Mouse (Mus musculus): ENCODE data around the gene Prpf4. TPM values are rescaled to one million over a fixed set of nuclear protein-coding genes. Genes with fewer than 3 reads are reported as not detected.

Gene Prpf4
- polyA plus RNA-seq, 1 experiment: 21.1 TPM

- Histone ChIP-seq H3K36me3 (ENCODE audit: control insufficient read depth, insufficient read depth, low read length) (peaks cover 30% of the 10 kb centered on the region), H3K27ac (ENCODE audit: control insufficient read depth, insufficient read depth, low read length) (no peak overlapping the region), H3K4me3 (ENCODE audit: control insufficient read depth, insufficient read depth, low read length) (no peak overlapping the region), H3K4me1 (replicated peaks; ENCODE audit: control insufficient read depth, insufficient read depth, low read length) (peaks cover 9% of the 10 kb centered on the region; the same call in 1 of the 2 replicates), H3K27me3 (ENCODE audit: control insufficient read depth, insufficient read depth, low read length) (no peaks in the 10 kb centered on the region)
- WGBS: 95% methylated on average over 2 of the region's 2 CpGs
- TF ChIP-seq CTCF (IDR thresholded peaks at IDR 0.05; ENCODE audit: borderline replicate concordance, control insufficient read depth, extremely low read depth, insufficient read depth, low read length, poor library complexity): no peak
- TF ChIP-seq POLR2A (IDR thresholded peaks at IDR 0.05; ENCODE audit: control insufficient read depth, extremely low read depth, insufficient read depth, low read length, poor library complexity): no peak
- no peak for DNase-seq
These were observed 1.7 kb downstream of the Prpf4 start for GRCm38 (mm10) chr4:62410325-62410724.

GRCm38 (mm10) chr4:62411606-62412005, 3.0 kb downstream of the Prpf4 start:
- no peak overlapping the region for H3K27ac ChIP-seq (ENCODE audit: control insufficient read depth, insufficient read depth, low read length)
- 66% methylated on average over 10 of the region's 10 CpGs for WGBS
- no peaks in the 10 kb centered on the region for H3K27me3 ChIP-seq (ENCODE audit: control insufficient read depth, insufficient read depth, low read length)
- TF ChIP-seq CTCF (IDR thresholded peaks at IDR 0.05; ENCODE audit: borderline replicate concordance, control insufficient read depth, extremely low read depth, insufficient read depth, low read length, poor library complexity) (no peak), POLR2A (IDR thresholded peaks at IDR 0.05; ENCODE audit: control insufficient read depth, extremely low read depth, insufficient read depth, low read length, poor library complexity) (no peak)
- no peak overlapping the region for H3K4me3 ChIP-seq (ENCODE audit: control insufficient read depth, insufficient read depth, low read length)
- H3K4me1 ChIP-seq (replicated peaks; ENCODE audit: control insufficient read depth, insufficient read depth, low read length): peaks cover 4% of the 10 kb centered on the region; the same call in 1 of the 2 replicates
- peaks cover 43% of the 10 kb centered on the region for H3K36me3 ChIP-seq (ENCODE audit: control insufficient read depth, insufficient read depth, low read length)
- no peak for DNase-seq

GRCm38 (mm10) chr4:62418448-62418847, 9.9 kb downstream of the Prpf4 start:
- no peak for DNase-seq
- no peak overlapping the region for H3K27ac ChIP-seq (ENCODE audit: control insufficient read depth, insufficient read depth, low read length)
- H3K27me3 ChIP-seq (ENCODE audit: control insufficient read depth, insufficient read depth, low read length): no peaks in the 10 kb centered on the region
- no peaks in the 10 kb centered on the region for H3K4me1 ChIP-seq (replicated peaks; ENCODE audit: control insufficient read depth, insufficient read depth, low read length)
- no peak overlapping the region for H3K4me3 ChIP-seq (ENCODE audit: control insufficient read depth, insufficient read depth, low read length)
- TF ChIP-seq POLR2A (IDR thresholded peaks at IDR 0.05; ENCODE audit: control insufficient read depth, extremely low read depth, insufficient read depth, low read length, poor library complexity) (no peak), CTCF (IDR thresholded peaks at IDR 0.05; ENCODE audit: borderline replicate concordance, control insufficient read depth, extremely low read depth, insufficient read depth, low read length, poor library complexity) (no peak)
- H3K36me3 ChIP-seq (ENCODE audit: control insufficient read depth, insufficient read depth, low read length): peaks cover 96% of the 10 kb centered on the region
- 90% methylated on average over 8 of the region's 8 CpGs for WGBS

GRCm38 (mm10) chr4:62419091-62419490, 10.5 kb downstream of the Prpf4 start:
- Histone ChIP-seq H3K27ac (ENCODE audit: control insufficient read depth, insufficient read depth, low read length) (no peak overlapping the region), H3K4me3 (ENCODE audit: control insufficient read depth, insufficient read depth, low read length) (no peak overlapping the region), H3K36me3 (ENCODE audit: control insufficient read depth, insufficient read depth, low read length) (peaks cover 96% of the 10 kb centered on the region), H3K27me3 (ENCODE audit: control insufficient read depth, insufficient read depth, low read length) (no peaks in the 10 kb centered on the region), H3K4me1 (replicated peaks; ENCODE audit: control insufficient read depth, insufficient read depth, low read length) (no peaks in the 10 kb centered on the region)
- 98% methylated on average over 6 of the region's 6 CpGs for WGBS
- TF ChIP-seq POLR2A (IDR thresholded peaks at IDR 0.05; ENCODE audit: control insufficient read depth, extremely low read depth, insufficient read depth, low read length, poor library complexity) (no peak), CTCF (IDR thresholded peaks at IDR 0.05; ENCODE audit: borderline replicate concordance, control insufficient read depth, extremely low read depth, insufficient read depth, low read length, poor library complexity) (no peak)
- no peak for DNase-seq

DNA sequence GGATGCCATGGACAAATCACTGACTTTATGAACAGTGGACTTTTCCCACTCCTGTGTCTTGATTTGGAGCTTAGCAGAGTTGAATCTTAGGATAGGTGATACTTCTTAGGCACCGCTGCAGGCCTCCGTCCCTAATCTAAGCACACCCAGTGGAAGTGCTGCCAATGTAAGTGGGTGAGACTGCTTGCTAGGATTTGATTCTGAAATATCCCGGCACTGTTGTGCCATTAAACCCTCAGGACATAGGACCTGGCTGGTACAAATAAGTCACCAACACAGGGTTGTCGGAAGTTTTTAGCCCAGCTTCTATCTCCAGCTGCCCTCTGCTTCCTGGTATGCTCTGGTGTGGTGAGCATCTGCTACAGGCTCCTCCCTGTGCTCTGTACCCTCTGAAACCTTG, 17.3 kb downstream of the Prpf4 start:
- Histone ChIP-seq H3K27me3 (ENCODE audit: control insufficient read depth, insufficient read depth, low read length) (no peaks in the 10 kb centered on the region; the same call in 1 of the 2 replicates), H3K4me3 (ENCODE audit: control insufficient read depth, insufficient read depth, low read length) (no peak overlapping the region), H3K36me3 (ENCODE audit: control insufficient read depth, insufficient read depth, low read length) (peaks cover 34% of the 10 kb centered on the region), H3K27ac (ENCODE audit: control insufficient read depth, insufficient read depth, low read length) (no peak overlapping the region), H3K4me1 (replicated peaks; ENCODE audit: control insufficient read depth, insufficient read depth, low read length) (no peaks in the 10 kb centered on the region)
- DNase-seq: no peak
- TF ChIP-seq CTCF (IDR thresholded peaks at IDR 0.05; ENCODE audit: borderline replicate concordance, control insufficient read depth, extremely low read depth, insufficient read depth, low read length, poor library complexity): no peak
- no peak for TF ChIP-seq POLR2A (IDR thresholded peaks at IDR 0.05; ENCODE audit: control insufficient read depth, extremely low read depth, insufficient read depth, low read length, poor library complexity)
- 96% methylated on average over 4 of the region's 4 CpGs for WGBS

GRCm38 (mm10) chr4:62427978-62428758, 19.6 kb downstream of the Prpf4 start:
- WGBS: 84% methylated on average over 17 of the region's 17 CpGs

More at GRCm38 (mm10) chr4:62427978-62428758, 19.6 kb downstream of the Prpf4 start:
- Histone ChIP-seq H3K27me3 (ENCODE audit: control insufficient read depth, insufficient read depth, low read length) (no peaks in the 10 kb centered on the region; the same call in 1 of the 2 replicates), H3K4me1 (replicated peaks; ENCODE audit: control insufficient read depth, insufficient read depth, low read length) (no peaks in the 10 kb centered on the region), H3K36me3 (ENCODE audit: control insufficient read depth, insufficient read depth, low read length) (peaks cover 16% of the 10 kb centered on the region), H3K4me3 (ENCODE audit: control insufficient read depth, insufficient read depth, low read length) (no peak overlapping the region), H3K27ac (ENCODE audit: control insufficient read depth, insufficient read depth, low read length) (no peak overlapping the region)
- no peak for TF ChIP-seq POLR2A (IDR thresholded peaks at IDR 0.05; ENCODE audit: control insufficient read depth, extremely low read depth, insufficient read depth, low read length, poor library complexity)
- TF ChIP-seq CTCF (IDR thresholded peaks at IDR 0.05; ENCODE audit: borderline replicate concordance, control insufficient read depth, extremely low read depth, insufficient read depth, low read length, poor library complexity): no peak
- no peak for DNase-seq

All from thymus, adult 2 months (tissue).